Mouse (Mus musculus) heart, postnatal 0 days (tissue): ENCODE data around the gene Rsph10b. TPM values are rescaled to one million over a fixed set of nuclear protein-coding genes. Genes with fewer than 3 reads are reported as not detected.
A peak's percentile ranks its signal among the peaks of the same experiment; 100 is the strongest.

Experiments
- ATAC-seq: fragments of 200-750 bp; cut with Nextera tagmentation; 2 replicates; pipeline ENCODE4 v1.8.0; 2017; ENCODE audit warnings: low read depth, moderate number of reproducible peaks, moderate library complexity; ENCODE audit not compliant: insufficient read depth
- DNase-seq: peaks from one replicate; pipeline ENCODE4 v3.0.0-alpha.2; 2016; ENCODE audit warnings: low spot score
- H3K27ac ChIP-seq: fragments of 300-500 bp; sonication (generic); 2 replicates; pipeline ENCODE4 v1.5.1; 2014; ENCODE audit warnings: low read depth, mild to moderate bottlenecking
- H3K27me3 ChIP-seq: fragments of 300-500 bp; sonication (generic); 2 replicates; pipeline ENCODE4 v1.6.1; 2014; ENCODE audit warnings: low read length, mixed read lengths; ENCODE audit not compliant: control insufficient read depth, insufficient read depth
- H3K36me3 ChIP-seq: fragments of 300-500 bp; sonication (generic); replicated peaks from 2 replicates; pipeline ENCODE4 v1.6.1; 2014; ENCODE audit warnings: low read length, mixed read lengths; ENCODE audit not compliant: control insufficient read depth, insufficient read depth
- H3K4me1 ChIP-seq: fragments of 300-500 bp; sonication (generic); 2 replicates; pipeline ENCODE4 v1.6.1; 2014; ENCODE audit warnings: antibody characterized with exemption; ENCODE audit not compliant: control insufficient read depth, insufficient read depth
- H3K4me2 ChIP-seq: fragments of 300-500 bp; sonication (generic); 2 replicates; pipeline ENCODE4 v1.6.1; 2014; ENCODE audit warnings: low read depth, mild to moderate bottlenecking, low read length, moderate library complexity
- H3K4me3 ChIP-seq: fragments of 300-500 bp; sonication (generic); 2 replicates; pipeline ENCODE4 v1.5.1; 2014; ENCODE audit warnings: low read depth, low read length
- H3K9ac ChIP-seq: fragments of 300-500 bp; sonication (generic); replicated peaks from 2 replicates; pipeline ENCODE4 v1.6.1; 2014; ENCODE audit warnings: low read depth, low read length, mixed read lengths
- H3K9me3 ChIP-seq: fragments of 300-500 bp; sonication (generic); replicated peaks from 2 replicates; pipeline ENCODE4 v1.6.1; 2016; ENCODE audit warnings: low read length; ENCODE audit not compliant: control insufficient read depth
- CTCF ChIP-seq: IDR thresholded peaks from 2 replicates; pipeline ENCODE4 v1.5.1; 2016; ENCODE audit warnings: antibody characterized with exemption, control low read depth, low read depth
- EP300 ChIP-seq: IDR thresholded peaks from 2 replicates; pipeline ENCODE4 v1.6.1; 2016; ENCODE audit warnings: antibody characterized with exemption, low read depth
- WGBS: fragments of 180-500 bp; shearing (Covaris S2); extraction: QIAGEN DNeasy Blood & Tissue Kit; methylation state at CpG from one replicate; pipeline ENCODE4 v1.1.7; 2014; 5-methylcytosine and 5-hydroxymethylcytosine counted together
- polyA plus RNA-seq: library from polyadenylated mRNA; unstranded; fragments of >200 nt; fragmentation: Nextera tagmentation; extraction: Ambion mirVana; gene quantifications from 2 replicates; pipeline ENCODE4 v1.2.1, GENCODE M21; 2015
- total RNA-seq: library from RNA; depleted of rRNA; stranded (reverse); fragments of >200 nt; gene quantifications from 2 replicates; pipeline ENCODE4 v1.2.3, GENCODE M21; 2014; ENCODE audit warnings: low replicate concordance

Gene Rsph10b
- total and polyA plus RNA-seq, 2 experiments from 2014 or later = 0.72 to 1.2 TPM

DNA sequence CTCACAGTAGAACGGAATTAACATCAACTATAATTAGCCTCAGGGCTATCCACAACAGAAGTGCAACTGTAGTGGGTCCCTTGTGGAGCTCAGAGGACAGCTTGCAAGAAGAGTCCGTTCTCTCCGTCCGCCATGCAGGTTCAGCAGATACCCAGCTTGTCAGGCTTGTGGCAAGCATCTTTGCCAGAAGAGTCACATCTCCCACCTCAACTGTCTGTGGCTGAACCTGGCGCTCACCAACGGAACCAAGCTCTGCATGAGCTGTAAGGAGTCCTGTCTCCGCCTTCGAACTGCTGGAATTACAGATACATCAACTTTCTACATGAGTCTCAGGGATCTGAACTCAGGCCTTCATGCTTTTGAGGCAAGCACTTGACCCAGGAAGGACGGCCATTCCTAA, 3.3 kb downstream of the Rsph10b start:
- no peak for TF ChIP-seq EP300
- no peak for TF ChIP-seq CTCF
- Histone ChIP-seq H3K4me1 (no peaks in the 10 kb centered on the region), H3K4me2 (no peak overlapping the region), H3K27me3 (no peaks in the 10 kb centered on the region), H3K36me3 (peaks cover under 1% of the 10 kb centered on the region; the same call in 1 of the 2 replicates), H3K4me3 (no peak overlapping the region), H3K27ac (no peak overlapping the region), H3K9ac (no peak overlapping the region), H3K9me3 (no peaks in the 10 kb centered on the region)
- WGBS = 70% methylated on average over 9 of the region's 9 CpGs
- DNase-seq (no peak), ATAC-seq (no peak)

DNA sequence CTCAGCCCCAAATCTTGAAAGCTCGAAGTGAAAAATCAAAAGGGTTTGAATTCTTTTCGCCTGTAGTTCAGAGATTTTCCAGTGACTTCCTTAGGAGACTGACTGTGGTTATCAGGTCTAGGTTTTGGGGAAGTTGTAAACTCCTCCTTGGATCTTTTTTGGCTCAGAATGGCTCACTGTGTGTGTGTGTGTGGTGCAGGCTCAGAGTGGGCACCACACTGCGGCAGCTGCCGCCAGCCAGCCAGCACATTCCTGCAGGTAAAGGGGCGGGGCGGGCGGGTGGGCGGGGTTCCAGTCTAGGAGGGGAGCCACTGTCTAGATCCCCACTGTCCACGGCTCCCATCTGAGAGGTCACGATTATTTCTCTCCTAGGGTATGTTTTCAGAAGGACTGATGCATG, 8.8 kb downstream of the Rsph10b start:
- 30% methylated on average over 10 of the region's 10 CpGs for WGBS
- no peak for ATAC-seq
- no peak overlapping the region for H3K4me2 ChIP-seq
- no peak for DNase-seq
- H3K4me3 ChIP-seq = no peak overlapping the region
- no peak overlapping the region for H3K27ac ChIP-seq
- TF ChIP-seq CTCF (no peak), EP300 (no peak)
- no peaks in the 10 kb centered on the region for H3K36me3 ChIP-seq
- H3K4me1 ChIP-seq = no peaks in the 10 kb centered on the region
- no peaks in the 10 kb centered on the region for H3K27me3 ChIP-seq
- H3K9me3 ChIP-seq = 0 out of 2 replicates have a peak, but pooled peaks cover 4% of the 10 kb centered on the region
- no peak overlapping the region for H3K9ac ChIP-seq

DNA sequence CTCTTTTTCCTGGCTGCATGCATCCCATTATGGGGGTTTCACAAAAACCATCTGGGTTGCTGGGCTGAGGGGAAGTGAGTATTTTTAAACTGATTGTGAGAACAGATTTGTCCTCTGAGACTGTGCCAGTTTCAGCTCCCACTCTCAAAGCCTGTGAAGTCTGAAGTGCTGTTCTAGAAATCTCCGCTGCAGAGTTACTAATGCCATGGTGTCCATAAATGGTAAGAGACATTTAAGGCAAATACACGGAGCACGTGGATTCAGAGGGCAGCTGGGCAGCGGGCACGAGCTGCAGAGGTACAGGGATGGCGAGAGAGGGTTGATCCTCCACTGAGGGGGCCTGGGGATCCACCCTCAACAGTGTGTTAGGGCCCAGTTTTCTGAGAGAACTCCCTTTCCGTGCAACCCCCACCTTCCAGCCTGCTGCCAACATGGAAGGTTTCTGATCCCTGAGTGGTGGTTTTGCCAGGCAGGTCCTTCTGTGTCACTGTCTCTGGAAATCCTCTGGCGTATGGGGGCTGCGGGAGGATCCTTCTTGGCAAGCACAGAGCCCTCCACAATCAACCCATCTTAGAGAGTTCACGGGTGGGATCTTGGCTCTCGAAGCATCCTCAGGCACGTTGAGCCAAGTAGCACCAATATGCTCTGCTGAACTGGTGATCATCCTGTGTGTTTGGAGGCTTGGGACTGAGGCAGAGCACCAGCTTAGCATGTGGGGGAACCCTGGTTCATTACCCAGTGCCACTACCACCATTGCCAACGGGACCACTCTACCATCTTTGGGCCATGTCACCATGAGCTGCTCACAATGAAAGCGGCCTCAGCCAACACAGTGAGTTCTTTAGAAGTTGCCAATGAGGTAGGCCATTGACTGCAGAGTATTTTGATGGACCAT, 10.6 kb downstream of the Rsph10b start:
- Histone ChIP-seq H3K4me1 (no peaks in the 10 kb centered on the region), H3K4me3 (no peak overlapping the region), H3K27ac (no peak overlapping the region), H3K27me3 (no peaks in the 10 kb centered on the region), H3K4me2 (no peak overlapping the region), H3K9me3 (0 out of 2 replicates have a peak, but pooled peaks cover 4% of the 10 kb centered on the region), H3K36me3 (no peaks in the 10 kb centered on the region), H3K9ac (no peak overlapping the region)
- peak; percentile 41 for DNase-seq
- no peak for TF ChIP-seq EP300
- TF ChIP-seq CTCF = no peak
- 68% methylated on average over 14 of the region's 14 CpGs for WGBS
- no peak for ATAC-seq

DNA sequence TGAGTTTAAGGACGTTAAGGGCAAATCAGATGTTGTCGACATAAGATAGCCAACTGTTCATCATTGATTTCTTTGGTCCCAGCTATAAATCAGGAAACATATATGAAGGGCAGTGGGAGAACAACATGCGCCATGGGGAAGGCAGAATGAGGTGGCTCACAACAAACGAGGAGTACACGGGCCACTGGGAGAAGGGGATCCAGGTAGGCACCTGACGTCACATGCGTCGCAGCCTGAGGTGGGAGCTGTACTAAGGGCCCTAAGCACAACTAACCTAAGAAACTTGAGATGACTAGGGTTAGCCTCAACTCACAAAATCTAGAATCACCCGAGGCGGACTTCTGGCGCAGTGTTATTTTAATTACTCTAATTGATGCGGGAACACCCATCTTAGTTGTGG, 15.5 kb downstream of the Rsph10b start:
- WGBS = 80% methylated on average over 12 of the region's 12 CpGs
- no peak for DNase-seq

DNA sequence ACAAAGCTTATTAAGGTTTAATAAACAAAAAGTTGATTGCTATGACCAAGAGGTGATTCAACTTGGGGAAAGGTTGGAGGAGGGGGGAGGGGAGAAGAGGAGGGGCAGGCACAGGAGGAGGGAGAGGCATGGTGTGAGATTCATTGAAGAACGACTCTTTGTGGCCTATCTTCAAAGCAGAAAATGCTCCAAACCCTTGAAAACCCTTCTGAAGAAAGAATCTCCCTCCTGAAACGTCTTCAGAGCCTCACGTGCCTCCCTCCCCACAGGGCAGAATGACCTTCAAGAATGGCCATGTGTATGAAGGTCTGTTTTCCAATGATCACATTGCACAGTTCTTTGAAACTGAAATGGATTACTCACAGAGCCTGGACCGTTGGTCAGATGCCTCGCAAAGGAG, 17.2 kb downstream of the Rsph10b start:
- DNase-seq = no peak
- WGBS = 45% methylated on average over 5 of the region's 5 CpGs
- 0 out of 2 replicates have a peak, but pooled peaks cover 1% of the 10 kb centered on the region for H3K9me3 ChIP-seq
- TF ChIP-seq CTCF = no peak
- TF ChIP-seq EP300 = no peak
- no peak overlapping the region for H3K4me3 ChIP-seq
- no peak for ATAC-seq
- H3K4me2 ChIP-seq = no peak overlapping the region
- H3K9ac ChIP-seq = no peak overlapping the region
- no peaks in the 10 kb centered on the region for H3K36me3 ChIP-seq
- H3K27ac ChIP-seq = no peak overlapping the region
- H3K4me1 ChIP-seq = no peaks in the 10 kb centered on the region
- H3K27me3 ChIP-seq = no peaks in the 10 kb centered on the region

More for the DNA sequence above, 15.5 kb downstream of the Rsph10b start:
- Histone ChIP-seq H3K27ac (no peak overlapping the region), H3K9ac (no peak overlapping the region), H3K27me3 (no peaks in the 10 kb centered on the region), H3K9me3 (0 out of 2 replicates have a peak, but pooled peaks cover 4% of the 10 kb centered on the region), H3K36me3 (no peaks in the 10 kb centered on the region), H3K4me1 (no peaks in the 10 kb centered on the region), H3K4me3 (no peak overlapping the region), H3K4me2 (no peak overlapping the region)
- no peak for ATAC-seq
- TF ChIP-seq CTCF (no peak), EP300 (no peak)

DNA sequence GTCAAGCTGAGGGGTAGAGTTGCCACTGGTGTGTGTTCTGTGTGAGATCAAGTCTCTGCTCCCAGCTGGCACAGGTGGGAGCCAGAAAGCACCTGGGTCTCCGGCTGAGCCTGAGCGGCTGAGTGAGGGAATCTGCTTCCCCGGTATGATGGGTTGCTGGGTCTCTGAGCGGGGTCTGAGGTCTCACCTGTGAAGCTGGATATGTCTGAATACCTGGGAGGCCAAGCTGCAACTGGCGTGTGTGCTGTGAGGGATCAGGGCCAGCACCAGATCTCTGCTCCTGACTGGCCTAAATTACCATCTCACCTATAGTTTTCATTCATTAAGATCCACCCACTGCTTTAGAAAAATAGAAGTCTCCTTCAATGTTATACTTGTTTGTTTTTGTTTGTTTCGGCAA, 24.3 kb downstream of the Rsph10b start:
- Histone ChIP-seq H3K36me3 (no peaks in the 10 kb centered on the region), H3K9me3 (peaks cover 7% of the 10 kb centered on the region; the same call in 1 of the 2 replicates), H3K9ac (no peak overlapping the region), H3K27ac (no peak overlapping the region), H3K4me2 (no peak overlapping the region), H3K27me3 (no peaks in the 10 kb centered on the region), H3K4me1 (no peaks in the 10 kb centered on the region), H3K4me3 (no peak overlapping the region)
- TF ChIP-seq EP300 (no peak), CTCF (no peak)
- DNase-seq (no peak), ATAC-seq (no peak)
- WGBS = 86% methylated on average over 6 of the region's 6 CpGs
